Mouse (Mus musculus): ENCODE results near the gene Pom121l2. TPM values are rescaled to one million over a fixed set of nuclear protein-coding genes. Genes with fewer than 3 reads are reported as not detected.

The Pom121l2 gene
- not detected in 2 replicates for polyA plus RNA-seq (2012; ENCODE audit: low replicate concordance)

GRCm38 (mm10) chr13:21980981-21981802 is at the start of gene Pom121l2:
Gene Pom121l2 (plus strand): TSS chr13:21981194.

GRCm38 (mm10) chr13:21944926-21945740 is 35.9 kb upstream of the Pom121l2 start, which contains the start of gene Zfp184:
Gene Zfp184 (plus strand): TSS chr13:21945094.

DNA sequence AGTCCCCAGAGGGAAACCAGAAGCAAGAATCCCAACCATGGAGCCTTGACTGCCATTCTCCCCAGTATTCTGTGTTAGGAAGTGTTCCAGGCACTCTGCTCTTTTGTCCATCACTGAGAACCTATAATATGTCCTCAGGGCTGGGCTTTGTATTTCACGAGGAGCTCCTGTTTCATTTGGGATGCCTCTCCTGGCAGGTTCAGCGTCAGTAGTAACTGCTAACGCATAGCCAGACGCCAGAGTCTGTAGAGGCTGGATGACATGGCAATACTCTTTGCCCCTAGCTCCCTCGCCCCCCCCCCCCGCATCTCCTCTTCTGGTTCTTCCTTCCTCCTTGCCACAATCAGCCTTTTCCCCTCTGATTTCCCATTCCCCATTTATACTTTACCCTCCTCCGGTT is 28.6 kb downstream of the Pom121l2 start, which contains the start of gene Prss16:
Gene Prss16, minus strand, starts transcription at position 101 of the 400 bp plus-strand sequence.

GRCm38 (mm10) chr13:22035267-22036148 is 54.5 kb downstream of the Pom121l2 start, which contains the start of the genes Hist1h2ah and Hist1h2bk:
Gene Hist1h2ah (minus strand): TSS chr13:22035568.
Gene Hist1h2bk (plus strand): TSS chr13:22035870.

Other genes starting within 250 kb of the Pom121l2 start
- 6.0 and 8.5 TPM in 2 replicates for gene Hist1h4j, start 246.1 kb upstream of the Pom121l2 start, polyA plus RNA-seq (2012; ENCODE audit: low replicate concordance)
- 44.9 and 90.4 TPM in 2 replicates for gene Hist1h4k, start 230.7 kb upstream of the Pom121l2 start, polyA plus RNA-seq (2012; ENCODE audit: low replicate concordance)
- gene Hist1h2ak, start 227.4 kb upstream of the Pom121l2 start, polyA plus RNA-seq (2012; ENCODE audit: low replicate concordance) = 161 and 169 TPM in 2 replicates
- 5.3 and 11.0 TPM in 2 replicates for gene Hist1h2bn, start 227.1 kb upstream of the Pom121l2 start, polyA plus RNA-seq (2012; ENCODE audit: low replicate concordance)
- gene Hist1h1b, start 200.6 kb upstream of the Pom121l2 start, polyA plus RNA-seq (2012; ENCODE audit: low replicate concordance) = 3.5 and 3.7 TPM in 2 replicates
- gene Hist1h3i, start 197.8 kb upstream of the Pom121l2 start, polyA plus RNA-seq (2012; ENCODE audit: low replicate concordance) = 8.4 and 51.9 TPM in 2 replicates
- 52.7 and 74.5 TPM in 2 replicates for gene Hist1h2an, start 194.0 kb upstream of the Pom121l2 start, polyA plus RNA-seq (2012; ENCODE audit: low replicate concordance)
- 3.2 and 6.2 TPM in 2 replicates for gene Hist1h2bp, start 193.7 kb upstream of the Pom121l2 start, polyA plus RNA-seq (2012; ENCODE audit: low replicate concordance)
- gene Hist1h2bq, start 171.0 kb upstream of the Pom121l2 start, polyA plus RNA-seq (2012; ENCODE audit: low replicate concordance) = 6.5 and 15.6 TPM in 2 replicates
- 23,509 and 33,455 TPM in 2 replicates for gene Hist1h2ao, start 170.7 kb upstream of the Pom121l2 start, polyA plus RNA-seq (2012; ENCODE audit: low replicate concordance)
- gene Hist1h4m, start 169.4 kb upstream of the Pom121l2 start, polyA plus RNA-seq (2012; ENCODE audit: low replicate concordance) = 65.5 and 70.3 TPM in 2 replicates
- 2.9 and 3.1 TPM in 2 replicates for gene Hist1h4n, start 149.0 kb upstream of the Pom121l2 start, polyA plus RNA-seq (2012; ENCODE audit: low replicate concordance)
- 6,280 and 19,065 TPM in 2 replicates for gene Hist1h2ap, start 147.7 kb upstream of the Pom121l2 start, polyA plus RNA-seq (2012; ENCODE audit: low replicate concordance)
- 6.3 and 15.4 TPM in 2 replicates for gene Hist1h2br, start 147.5 kb upstream of the Pom121l2 start, polyA plus RNA-seq (2012; ENCODE audit: low replicate concordance)
- not detected in 2 replicates for gene Zfp184, start 36.1 kb upstream of the Pom121l2 start, polyA plus RNA-seq (2012; ENCODE audit: low replicate concordance)
- gene Prss16, start 28.5 kb downstream of the Pom121l2 start, polyA plus RNA-seq (2012; ENCODE audit: low replicate concordance) = 0.07 TPM in 1 of 2 replicates, not detected in the other
- 5.0 and 29.7 TPM in 2 replicates for gene Hist1h2ah, start 54.4 kb downstream of the Pom121l2 start, polyA plus RNA-seq (2012; ENCODE audit: low replicate concordance)
- gene Hist1h2bk, start 54.7 kb downstream of the Pom121l2 start, polyA plus RNA-seq (2012; ENCODE audit: low replicate concordance) = 7.6 and 12.2 TPM in 2 replicates
- gene Hist1h4i, start 60.2 kb downstream of the Pom121l2 start, polyA plus RNA-seq (2012; ENCODE audit: low replicate concordance) = 26.0 and 32.7 TPM in 2 replicates
- 21.1 and 21.8 TPM in 2 replicates for gene Hist1h2ag, start 61.8 kb downstream of the Pom121l2 start, polyA plus RNA-seq (2012; ENCODE audit: low replicate concordance)
- gene Hist1h2bj, start 62.0 kb downstream of the Pom121l2 start, polyA plus RNA-seq (2012; ENCODE audit: low replicate concordance) = 10.3 and 18.2 TPM in 2 replicates
- not detected in 2 replicates for gene Vmn1r188, start 103.2 kb downstream of the Pom121l2 start, polyA plus RNA-seq (2012; ENCODE audit: low replicate concordance)
- gene Vmn1r189, start 124.6 kb downstream of the Pom121l2 start, polyA plus RNA-seq (2012; ENCODE audit: low replicate concordance) = not detected in 2 replicates
- not detected in 2 replicates for gene Vmn1r191, start 202.8 kb downstream of the Pom121l2 start, polyA plus RNA-seq (2012; ENCODE audit: low replicate concordance)
- gene Vmn1r192, start 209.9 kb downstream of the Pom121l2 start, polyA plus RNA-seq (2012; ENCODE audit: low replicate concordance) = not detected in 2 replicates
- gene Vmn1r193, start 242.0 kb downstream of the Pom121l2 start, polyA plus RNA-seq (2012; ENCODE audit: low replicate concordance) = not detected in 2 replicates

All from leukemia stem cell, adult 10-12 weeks (primary cell).